Mouse (Mus musculus) adrenal gland, postnatal 4 days (tissue): ENCODE data around the gene Ing5. TPM values are rescaled to one million over a fixed set of nuclear protein-coding genes. Genes with fewer than 3 reads are reported as not detected.
"Not testable (repeated sequence)": the region's sequence is repeated elsewhere in the genome, so short reads cannot be mapped to it uniquely, and the experiment has no call there.

ENCODE experiments used
- DNase-seq, 2 experiments: peaks; one replicate each; pipeline ENCODE4 v3.0.0; 2021 to 2022; ENCODE audit warnings: low spot score in 2 of 2, mixed read lengths in 2 of 2
- long read RNA-seq, 2 experiments: library from polyadenylated mRNA; stranded (forward); transcript quantifications; one replicate each; pipeline ENCODE4 v2.0.0; 2021
- total RNA-seq, 2 experiments: library from RNA; stranded (reverse); gene quantifications; 2 replicates each; pipeline ENCODE4 v1.2.3; 2021

Ing5 gene
- total RNA-seq = 10 to 100 TPM; 20.4 to 21.9 TPM
- long read RNA-seq, experiment 1, full-length matches to known transcripts = 7 of 9 reads
- long read RNA-seq, experiment 1, partial matches to known transcripts = 0 of 9 reads
- long read RNA-seq, experiment 1, other reads (novel, unspliced or antisense) = 2 of 9 reads
- long read RNA-seq, experiment 2, full-length matches to known transcripts = 5 of 11 reads
- long read RNA-seq, experiment 2, partial matches to known transcripts = 5 of 11 reads
- long read RNA-seq, experiment 2, other reads (novel, unspliced or antisense) = 1 of 11 reads

DNA sequence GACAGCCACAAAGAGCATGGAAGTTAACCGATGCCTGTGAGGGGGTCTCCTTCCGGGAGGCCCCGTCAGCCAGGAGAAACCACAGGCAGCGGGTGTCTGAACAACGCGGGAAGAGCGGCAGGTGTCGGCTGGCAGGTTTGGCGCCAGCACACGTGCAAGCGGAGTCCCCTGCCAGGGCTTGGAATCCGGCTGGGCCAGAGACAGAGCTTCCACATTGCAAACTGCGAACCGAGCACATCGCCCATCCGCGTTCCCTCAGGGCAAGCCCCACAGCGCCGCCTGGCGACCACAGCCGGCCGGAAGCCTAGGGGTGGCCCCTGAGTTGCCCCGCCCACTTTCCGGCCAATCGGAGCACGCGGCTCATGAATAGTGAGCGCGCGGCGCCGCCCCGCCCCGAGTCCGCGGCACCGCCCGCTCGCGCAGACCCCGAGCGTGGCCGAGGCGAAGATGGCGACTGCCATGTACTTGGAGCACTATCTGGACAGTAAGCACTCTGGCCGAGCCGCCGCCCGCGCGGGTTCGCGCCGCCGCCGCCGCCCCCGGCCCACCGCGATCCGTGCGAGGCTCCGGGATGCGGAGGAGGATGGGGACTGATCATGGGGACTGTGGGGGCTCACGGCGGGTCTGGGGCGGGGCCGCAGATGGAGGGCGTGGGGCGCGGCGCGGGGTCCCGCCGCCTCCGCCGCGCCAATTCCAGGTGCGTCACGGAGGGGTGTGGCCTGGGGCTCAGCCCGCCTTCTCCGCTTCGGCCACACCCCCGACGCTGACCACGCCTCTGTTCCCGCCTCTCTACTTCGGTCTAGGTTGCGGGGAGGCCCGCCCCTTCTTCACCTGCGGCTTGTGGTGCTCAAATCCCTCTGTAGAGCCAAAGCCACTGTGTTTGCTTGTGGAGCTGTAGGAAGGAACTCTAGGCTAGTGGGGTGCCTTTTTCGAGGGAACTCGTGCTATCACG, at the start of gene Ing5:
TSS of gene Ing5 (plus strand) at position 410 of the 952 bp plus-strand sequence.
- DNase-seq = peak; percentile 100

DNA sequence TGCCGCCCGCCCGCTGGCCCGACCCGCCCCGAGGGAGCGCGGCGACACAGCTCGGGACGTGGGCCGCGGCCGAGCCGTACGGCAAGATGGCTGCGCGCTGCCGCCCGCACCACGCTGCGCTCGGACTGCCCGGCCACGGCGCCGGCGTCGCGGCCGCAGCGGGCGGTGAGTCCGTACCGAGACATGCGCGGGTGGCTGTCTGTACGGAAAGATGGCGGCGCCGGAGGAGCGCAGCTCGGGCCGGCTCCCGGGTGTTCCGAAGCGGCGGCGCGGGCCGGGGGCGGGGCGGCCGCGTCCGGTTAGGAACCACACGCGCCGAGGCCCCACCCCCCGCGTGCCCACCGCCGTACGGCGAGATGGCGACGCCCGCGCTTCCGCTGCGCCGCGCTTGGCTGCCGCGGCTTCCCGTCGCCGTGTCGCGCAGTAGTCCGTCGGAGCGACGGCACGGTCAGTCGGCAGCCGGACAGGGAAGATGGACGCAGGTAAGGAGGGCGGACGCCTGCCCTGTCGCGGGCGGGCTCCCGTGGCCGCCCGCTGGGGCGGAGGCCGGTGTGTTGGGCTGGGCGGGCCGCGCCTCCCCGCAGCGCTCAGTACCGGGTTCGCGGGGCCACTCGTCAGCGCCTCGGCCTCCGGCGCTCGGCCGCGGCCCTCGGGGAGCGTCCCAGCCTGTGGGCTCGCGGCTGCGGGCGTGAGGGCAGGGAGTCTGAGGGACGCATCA, 49.0 kb upstream of the Ing5 start, which contains the start of gene Thap4:
TSS of gene Thap4 (minus strand) at position 292 of the 718 bp plus-strand sequence.
- peak; percentile 81 to 86 for DNase-seq

DNA sequence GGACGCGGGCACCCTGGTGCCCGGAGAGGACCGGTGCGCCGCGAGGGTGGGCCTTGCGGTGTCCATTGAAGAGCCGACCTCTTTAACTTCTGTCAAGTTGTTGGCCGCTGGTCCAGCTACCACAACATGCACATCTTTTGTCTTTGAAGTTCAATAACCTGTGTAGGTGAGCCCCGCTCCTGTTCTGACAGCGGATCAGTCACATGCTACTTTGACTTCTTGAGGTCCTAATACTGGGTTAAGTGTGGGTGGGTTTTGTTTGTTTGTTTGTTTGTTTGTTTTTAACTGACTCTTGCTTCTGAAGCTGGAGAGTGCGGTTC, 48.5 kb upstream of the Ing5 start:
- no peak for DNase-seq

DNA sequence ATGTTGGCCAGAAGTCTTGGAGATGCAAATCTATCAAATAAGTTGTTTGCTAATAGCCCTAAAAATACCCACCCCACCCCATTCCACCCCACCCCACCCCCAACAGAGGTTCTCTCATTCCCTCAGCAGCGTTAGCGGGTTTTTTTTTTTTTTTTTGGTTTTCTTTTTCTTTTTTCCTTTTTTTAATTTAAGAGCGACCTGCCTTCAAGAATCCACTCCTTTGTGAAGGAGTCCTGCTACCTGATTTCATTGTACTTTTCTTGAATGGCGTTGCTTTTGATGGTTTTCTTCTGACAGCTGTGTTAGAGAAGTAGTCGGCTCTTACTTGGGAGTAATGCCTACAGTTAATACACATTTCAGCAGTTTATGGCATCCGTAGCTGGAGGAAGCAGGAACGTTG, 48.1 kb upstream of the Ing5 start:
- no peak for DNase-seq

DNA sequence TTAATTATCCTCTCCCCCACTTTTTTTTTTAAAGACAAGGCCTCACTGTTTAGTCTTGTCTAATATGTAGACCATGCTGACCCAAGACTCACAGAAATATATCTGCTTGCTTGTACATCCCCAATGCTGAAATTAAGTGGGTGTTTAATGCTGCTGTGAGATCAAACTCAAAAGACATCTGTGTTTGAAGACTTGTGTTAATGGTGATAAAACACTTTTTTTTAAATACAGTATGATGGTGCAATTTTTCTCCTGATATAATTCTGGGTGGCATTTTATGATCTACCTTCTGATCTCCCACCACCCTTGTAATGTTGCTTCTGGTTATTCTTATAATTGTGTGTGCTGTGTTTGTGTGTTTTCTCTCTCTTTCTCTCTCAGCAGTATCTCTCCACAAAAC, 47.6 kb upstream of the Ing5 start:
- no peak for DNase-seq

DNA sequence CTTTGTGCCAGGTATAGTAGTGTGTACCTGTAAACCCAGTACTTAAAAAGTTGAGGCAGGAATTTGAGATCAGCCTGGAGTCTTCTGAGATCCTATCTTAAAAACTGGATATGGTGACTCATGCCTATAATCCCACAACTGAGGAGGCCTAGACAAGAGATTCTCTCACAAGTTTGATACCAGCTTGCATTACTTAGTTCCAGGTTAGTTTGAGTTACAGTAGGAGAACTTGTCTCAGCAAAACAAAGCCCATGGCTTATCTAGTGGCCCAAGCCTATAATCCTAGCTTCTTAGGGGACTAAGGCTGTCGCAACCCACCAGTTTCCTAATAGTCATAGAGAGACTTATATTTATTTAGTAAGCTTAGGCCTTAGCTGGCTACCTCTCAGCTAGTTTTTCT, 43.7 kb upstream of the Ing5 start:
- DNase-seq = no peak

DNA sequence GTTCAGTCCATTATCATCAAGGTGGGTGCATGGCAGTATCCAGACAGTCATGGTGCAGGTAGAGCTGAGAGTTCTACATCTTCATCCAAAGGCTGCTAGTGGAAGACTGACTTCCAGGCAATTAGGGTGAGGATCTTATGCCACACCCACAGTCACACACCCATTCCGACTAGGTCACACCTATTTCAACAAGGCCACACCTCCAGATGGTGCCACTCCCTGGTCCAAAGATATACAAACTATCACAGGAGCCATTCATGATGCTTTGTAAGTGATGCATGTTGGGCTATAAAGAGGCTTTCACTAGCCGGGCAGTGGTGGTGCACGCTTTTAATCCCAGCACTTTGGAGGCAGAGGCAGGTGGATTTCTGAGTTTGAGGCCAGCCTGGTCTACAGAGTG, 40.2 kb upstream of the Ing5 start:
- not testable (repeated sequence) for DNase-seq

DNA sequence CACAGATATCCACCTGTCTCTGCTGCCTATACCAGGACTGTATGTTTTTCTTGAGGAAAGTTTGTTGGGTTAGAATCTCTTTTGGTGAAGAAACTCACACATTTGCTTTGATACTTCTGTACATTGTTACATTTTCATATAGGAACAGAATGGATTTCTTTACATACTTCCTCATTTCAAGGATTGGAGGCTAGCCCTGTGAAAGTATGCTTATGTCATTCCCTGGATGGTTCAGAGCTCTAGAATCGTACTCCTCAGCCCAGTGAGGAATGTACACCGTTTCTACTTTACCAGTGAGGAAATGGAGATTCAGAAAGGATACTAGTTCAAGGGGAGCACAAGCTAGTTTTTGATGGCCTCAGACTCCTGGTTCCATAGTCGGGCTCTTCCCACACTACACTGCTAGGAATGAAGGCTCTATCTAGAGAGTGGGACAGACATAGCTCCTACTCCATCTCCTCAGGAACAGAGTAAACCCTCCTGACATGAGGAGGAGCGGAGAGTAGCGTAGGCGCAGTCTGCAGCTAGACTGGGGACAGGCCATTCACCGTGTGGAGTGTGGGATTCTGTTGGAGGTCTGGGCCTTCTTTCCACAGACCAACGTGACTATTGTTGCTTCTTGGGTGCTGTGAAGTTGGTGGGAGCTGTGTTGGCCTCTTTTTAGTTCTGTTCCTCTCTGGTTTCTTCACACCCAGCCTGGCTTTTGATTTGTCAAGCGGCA, 38.7 kb upstream of the Ing5 start:
- DNase-seq = no peak

DNA sequence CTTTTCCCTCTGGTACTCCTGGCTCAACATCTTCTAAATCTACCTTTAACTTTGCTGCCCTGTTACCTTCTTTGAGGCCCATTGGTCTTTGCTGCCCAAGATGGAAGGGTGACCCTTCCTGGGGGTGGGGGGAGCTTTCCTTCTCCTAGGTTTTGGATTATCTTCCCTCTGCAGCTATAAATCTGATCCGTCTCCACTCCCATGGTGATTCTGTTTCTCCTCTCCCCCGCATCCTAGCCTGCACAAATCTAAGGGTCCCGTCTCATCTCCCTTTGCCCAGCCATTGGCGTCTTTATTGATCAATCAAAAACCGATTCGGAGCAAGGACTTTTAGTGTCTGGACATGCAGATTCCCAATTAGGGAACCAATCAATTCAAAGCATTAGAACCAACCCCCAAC, 36.2 kb upstream of the Ing5 start:
- DNase-seq = no peak

DNA sequence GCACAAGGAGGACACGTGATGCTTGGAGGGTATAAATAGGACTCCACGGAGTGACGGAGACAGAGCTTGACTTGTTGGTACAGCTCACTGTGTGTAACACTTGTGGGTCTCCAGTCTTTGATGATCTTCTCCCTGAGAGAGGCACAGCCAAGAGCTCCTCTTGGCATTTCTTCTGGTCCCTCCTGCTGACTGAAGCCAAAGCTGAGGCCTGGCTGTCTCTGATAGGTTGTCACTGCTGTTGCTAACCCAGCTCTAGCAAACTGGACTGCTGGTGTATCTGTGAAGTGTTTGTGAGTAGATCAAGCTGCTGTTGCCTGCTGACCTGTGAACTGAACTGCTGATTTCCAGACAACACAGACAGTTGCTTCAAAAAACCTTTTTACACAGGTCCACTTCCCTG, 33.9 kb upstream of the Ing5 start:
- DNase-seq = no peak

DNA sequence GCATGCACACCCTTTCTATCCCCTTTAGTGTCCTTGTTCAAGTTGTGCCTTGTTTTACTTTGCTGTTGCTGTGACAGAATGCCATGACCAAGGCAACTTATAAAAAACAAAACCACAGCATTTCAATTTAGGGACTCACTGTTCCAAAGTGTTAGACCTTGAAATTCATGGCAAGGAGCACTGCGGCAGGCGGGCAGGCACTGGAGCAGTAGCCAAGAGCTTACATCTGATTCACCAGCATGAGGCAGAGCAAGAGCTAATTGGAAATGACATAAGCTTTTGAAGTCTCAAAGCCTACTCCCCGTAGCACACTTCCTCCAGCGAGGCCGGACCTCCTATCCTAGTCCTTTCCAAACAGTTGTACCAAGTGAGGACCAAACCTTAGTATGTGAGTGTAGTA, 27.1 kb upstream of the Ing5 start:
- DNase-seq = no peak

DNA sequence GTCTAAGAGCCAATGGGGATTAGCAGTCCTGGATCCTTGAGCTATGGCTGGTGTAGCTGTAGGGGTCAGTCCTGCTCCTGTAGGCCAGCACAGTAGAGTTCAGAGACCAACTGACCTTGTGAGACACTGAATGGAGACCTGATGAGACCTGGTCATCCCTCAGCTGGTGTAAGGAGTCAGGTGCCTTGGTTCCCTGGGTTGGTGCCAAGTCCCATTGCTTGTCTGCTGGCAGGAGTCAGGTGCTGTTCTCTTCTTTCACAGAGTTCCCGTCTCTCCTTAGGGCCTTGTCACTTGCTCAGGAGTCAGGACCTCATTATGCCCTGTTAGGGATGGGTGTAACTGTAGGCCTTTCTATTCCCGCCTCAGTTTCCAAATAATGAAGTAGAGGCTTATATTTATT, 16.9 kb upstream of the Ing5 start:
- no peak for DNase-seq

DNA sequence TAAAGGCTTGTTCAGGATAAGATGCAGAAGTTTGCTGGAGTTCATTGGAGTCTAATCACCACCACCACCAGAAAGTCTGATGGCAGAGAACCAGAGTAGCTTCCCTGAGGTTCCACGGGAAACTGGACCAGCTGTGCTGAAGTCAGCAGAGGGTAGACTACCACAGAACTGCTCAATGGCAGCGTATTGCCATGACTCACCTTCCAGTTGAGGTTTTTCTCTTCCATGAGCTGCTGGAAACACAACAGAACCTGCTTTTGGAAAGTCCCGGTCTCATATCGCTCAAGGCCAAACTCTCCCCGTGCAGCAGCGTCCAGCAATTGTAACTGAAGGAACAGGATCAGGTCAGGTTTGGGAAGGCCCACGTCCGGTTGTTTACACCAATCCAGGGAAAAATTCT, 9.2 kb upstream of the Ing5 start:
- DNase-seq = no peak

DNA sequence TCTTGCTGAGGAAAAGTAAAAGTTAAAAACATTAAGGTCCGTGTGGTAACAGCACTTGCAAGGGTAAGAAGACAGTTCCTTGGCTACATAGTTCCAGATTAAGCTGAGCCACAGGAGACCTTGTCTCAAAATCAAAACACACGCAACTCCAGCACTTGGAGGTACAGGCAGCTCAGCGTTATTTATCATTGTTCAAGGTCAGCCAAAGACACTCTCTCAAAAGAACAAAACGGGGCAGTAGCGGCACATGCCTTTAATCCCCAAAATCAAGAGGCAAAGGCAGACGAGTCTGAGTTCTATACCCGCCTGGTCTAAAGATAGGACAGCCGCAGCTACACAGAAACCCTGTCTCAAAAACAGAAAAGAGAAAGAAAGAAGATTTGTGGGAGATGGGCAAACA, 7.9 kb upstream of the Ing5 start:
- no peak for DNase-seq

DNA sequence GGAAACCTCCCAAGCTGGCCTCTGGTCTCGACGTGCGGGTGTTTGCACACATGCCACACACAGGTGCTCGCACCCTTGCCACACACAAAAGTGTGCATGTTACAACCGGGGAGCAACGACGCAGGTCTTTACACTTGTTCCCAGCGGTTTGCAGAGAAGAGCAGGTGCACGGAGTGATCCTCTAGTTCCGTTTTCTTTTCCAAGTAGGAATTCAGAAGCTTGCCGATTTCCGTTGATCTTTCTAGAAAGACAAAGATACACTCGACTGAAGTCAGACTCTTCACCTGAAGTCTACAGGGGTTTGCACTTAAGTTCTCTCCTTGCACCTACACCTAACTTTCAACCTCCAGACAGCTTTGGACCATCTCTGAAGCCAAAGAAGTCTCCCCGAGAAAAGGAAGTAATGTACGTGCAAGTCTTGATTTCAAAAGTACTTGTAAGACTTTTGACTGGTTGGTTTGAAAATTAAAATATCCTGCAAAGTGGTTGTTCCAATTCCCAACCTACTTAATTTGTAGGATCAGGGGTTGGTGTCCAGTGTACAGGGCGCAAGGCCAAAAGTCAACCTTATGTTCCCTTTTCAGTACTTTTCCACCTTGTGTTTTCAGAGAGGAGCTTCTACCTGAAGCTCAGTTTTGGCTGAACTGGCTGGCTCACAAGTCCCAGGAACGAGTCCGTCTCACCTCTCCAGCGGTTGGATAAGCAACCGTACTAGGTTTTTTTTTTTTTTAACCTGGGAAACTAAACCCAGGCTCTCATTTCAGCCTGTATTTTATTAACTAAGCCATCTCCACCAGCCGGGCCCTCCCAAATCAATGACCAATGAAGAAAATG, 2.9 kb upstream of the Ing5 start:
- DNase-seq = no peak

DNA sequence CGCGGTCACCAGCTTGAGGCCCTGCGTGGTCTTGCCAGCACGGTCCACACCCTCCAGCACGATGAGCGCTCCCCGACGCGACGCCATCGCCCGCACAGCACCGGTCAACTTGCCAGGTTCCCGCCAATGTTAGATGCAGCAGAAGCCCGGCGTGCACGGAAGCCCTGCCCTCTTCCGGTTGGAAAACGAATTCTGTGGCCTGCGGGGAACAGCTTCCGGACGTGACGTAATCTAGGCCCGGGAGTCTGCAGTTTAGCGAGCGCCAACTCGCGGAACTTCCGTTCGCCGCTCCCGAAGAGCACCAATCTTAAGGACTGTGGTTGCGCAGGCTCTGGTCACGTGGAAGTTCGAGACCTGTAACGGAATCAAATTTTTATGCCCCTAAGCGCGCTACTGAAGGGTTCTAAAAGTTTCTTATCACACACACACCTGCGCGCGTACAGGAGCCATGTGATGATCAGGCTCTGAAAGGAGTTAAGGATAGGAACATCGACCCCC, 2.0 kb upstream of the Ing5 start, which contains the start of gene Dtymk:
TSS of gene Dtymk (minus strand) at position 194 of the 498 bp plus-strand sequence.
- peak; percentile 53 to 80 for DNase-seq

DNA sequence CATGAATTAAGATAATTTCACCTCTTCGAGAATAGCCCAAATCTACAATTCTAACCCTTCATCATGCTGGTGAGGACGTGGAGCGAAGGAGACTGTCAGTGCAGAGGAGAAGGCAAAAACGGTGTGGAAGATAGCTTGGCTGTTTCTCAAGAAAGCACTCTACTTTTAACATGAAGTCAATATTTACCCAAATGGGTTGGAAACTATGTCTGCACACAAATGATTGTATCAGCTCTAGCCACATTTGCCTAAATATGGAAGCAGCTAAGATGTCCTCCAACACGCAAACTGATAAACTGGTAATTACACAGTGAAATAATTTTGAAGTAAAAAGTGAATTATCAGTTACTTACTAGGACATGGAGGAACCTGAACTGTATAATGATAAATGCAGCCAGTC, 994 bp upstream of the Ing5 start:
- no peak for DNase-seq

DNA sequence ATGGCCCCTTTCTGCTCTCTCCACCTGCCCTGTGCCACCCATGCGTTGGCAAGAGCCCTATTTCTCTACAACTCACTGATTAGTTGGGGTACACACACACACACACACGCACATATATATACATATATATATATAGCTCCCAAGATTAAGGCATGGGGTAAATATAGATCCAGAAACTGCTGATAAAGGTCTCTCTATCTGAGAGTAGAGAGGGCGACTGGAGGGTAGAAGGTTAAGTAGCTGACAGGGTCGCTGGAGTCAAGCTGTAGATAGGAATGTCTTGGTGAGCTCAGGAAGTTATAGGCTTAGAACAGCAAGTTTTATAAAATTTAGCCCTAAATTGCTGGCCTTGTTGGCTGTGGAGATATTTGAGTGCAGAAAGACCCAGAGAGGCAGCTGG, 1.1 kb downstream of the Ing5 start:
- DNase-seq = no peak

DNA sequence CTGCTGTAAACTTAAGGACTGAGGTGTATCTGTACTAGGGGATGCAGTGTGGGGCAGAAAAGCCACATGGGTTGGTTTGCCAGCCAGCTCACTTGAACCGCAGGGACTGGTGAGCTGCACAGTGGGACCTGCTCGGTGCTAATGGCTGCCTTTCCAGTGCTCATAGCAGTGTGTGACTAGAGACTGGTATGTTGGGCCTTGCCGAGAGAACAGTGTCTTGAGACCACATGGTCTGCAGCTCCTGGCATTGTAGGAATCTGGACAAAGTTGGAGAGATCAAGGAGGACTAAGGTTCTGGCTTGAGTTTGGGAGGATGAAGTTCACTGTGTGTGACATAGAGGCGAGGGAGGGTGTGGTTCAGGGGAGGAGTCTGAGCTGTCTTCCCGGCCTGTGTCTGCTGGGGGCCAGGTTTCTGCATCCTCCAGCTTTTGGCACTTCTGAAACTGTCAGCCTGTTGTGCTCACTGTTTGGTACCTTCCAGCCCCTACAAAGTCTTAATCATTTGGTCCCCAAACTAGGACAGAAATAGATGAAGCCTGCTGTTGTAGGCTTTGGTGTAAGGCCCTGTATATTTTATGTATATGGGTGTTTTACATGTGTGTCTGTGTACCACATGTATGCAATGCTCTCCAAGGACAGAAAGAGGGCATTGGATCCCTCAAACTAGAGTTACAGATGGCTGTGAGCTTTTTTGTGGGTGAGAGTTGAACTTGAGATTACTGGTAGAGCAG, 1.6 kb downstream of the Ing5 start:
- DNase-seq = no peak
